8 mouse cellular contexts compared by ENCODE assay signal in the genomic region with DNA sequence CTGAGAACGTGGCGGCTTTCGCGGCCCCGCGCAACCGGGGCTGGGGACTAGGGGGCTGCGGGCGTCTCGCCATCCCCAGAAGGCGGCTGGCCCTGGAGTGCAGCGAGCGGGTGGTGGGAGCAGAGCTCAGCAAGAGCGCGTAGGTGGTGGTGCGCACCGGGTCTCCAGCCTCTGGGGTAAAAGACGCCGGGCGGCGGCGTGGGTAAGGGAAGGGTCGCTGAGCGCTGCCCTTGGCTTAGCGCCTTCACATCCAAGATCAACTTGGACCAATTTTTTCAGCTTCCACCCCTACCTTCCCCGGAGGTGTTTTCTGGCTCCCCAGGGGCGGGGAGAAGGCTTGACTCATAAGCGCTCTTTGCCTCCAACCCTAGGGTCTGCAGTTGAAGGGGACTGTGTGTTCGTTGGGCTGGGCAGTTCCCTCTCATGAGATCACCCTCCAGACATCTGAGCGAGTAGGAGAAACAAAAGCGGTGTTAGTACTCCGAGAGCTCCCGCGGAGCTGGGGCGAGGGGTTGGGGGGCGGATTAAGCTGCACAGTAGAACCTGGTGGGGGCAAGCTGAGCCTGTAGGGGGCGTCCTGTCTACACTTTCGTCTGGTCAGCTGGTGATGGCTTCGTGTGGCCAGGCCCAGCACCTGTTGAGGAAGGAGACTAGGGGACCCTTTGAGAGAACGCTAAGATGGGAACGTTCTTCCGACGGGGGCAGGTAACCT. TPM values are rescaled to one million over a fixed set of nuclear protein-coding genes. Genes with fewer than 3 reads are reported as not detected.
DNase-seq lines count a peak whose midpoint lies in the region; ATAC-seq lines count a peak whose summit lies in the region.

No protein-coding gene starts in this region.

- H3K9me3 ChIP-seq in kidney, embryonic 15.5 days (replicated peaks), result no peaks in the 10 kb centered on the region
- H3K9me3 ChIP-seq in lung, embryonic 16.5 days (ENCODE audit: control insufficient read depth, low read length), result no peaks in the 10 kb centered on the region

- H3K27me3 ChIP-seq in kidney, embryonic 15.5 days, result peaks cover 75% of the 10 kb centered on the region
- H3K27me3 ChIP-seq in lung, embryonic 16.5 days (ENCODE audit: control insufficient read depth, insufficient read depth, low read depth, low read length), result peaks cover 45% of the 10 kb centered on the region

- peaks cover 37% of the 10 kb centered on the region for H3K4me1 ChIP-seq in kidney, embryonic 15.5 days
- peaks cover 18% of the 10 kb centered on the region for H3K4me1 ChIP-seq in lung, embryonic 16.5 days (replicated peaks; ENCODE audit: control insufficient read depth, insufficient read depth, low read length)

- H3K4me3 ChIP-seq in kidney, embryonic 15.5 days (replicated peaks), result peak overlapping the region; percentile 68
- peak overlapping the region; percentile 64 for H3K4me3 ChIP-seq in lung, embryonic 16.5 days (ENCODE audit: low read length)

- no peaks in the 10 kb centered on the region for H3K36me3 ChIP-seq in kidney, embryonic 15.5 days
- H3K36me3 ChIP-seq in lung, embryonic 16.5 days (ENCODE audit: control insufficient read depth, insufficient read depth, low read length), result no peaks in the 10 kb centered on the region

- H3K4me2 ChIP-seq in kidney, embryonic 15.5 days, result peak overlapping the region; percentile 99
- peak overlapping the region; percentile 97 for H3K4me2 ChIP-seq in lung, embryonic 16.5 days (ENCODE audit: low read depth, low read length)

- no peak overlapping the region for H3K27ac ChIP-seq in kidney, embryonic 15.5 days
- H3K27ac ChIP-seq in lung, embryonic 16.5 days (ENCODE audit: low read length), result no peak overlapping the region

- no peak for DNase-seq in kidney, postnatal 36 days
- DNase-seq in cerebellum, postnatal 14 days, result peak; percentile 67 to 80
- DNase-seq in frontal cortex, postnatal 25 days (ENCODE audit: low spot score in 2 of 2), result peak; percentile 49 to 67
- peak; percentile 63 to 72 for DNase-seq in kidney, postnatal 4 days
- peak; percentile 46 to 64 for DNase-seq in right cerebral cortex, postnatal 36 days (ENCODE audit: low spot score in 2 of 2)
- DNase-seq in c-Kit-positive CD71-positive TER-119-positive erythroid progenitor cells, embryonic 14.5 days (ENCODE audit: low spot score), result no peak

- WGBS in kidney, embryonic 15.5 days, result 1% methylated on average over 43 of the region's 43 CpGs
- 1% methylated on average over 36 of the region's 43 CpGs for WGBS in lung, embryonic 16.5 days

- peak overlapping the region; percentile 55 for H3K9ac ChIP-seq in kidney, embryonic 15.5 days
- H3K9ac ChIP-seq in lung, embryonic 16.5 days (ENCODE audit: low read length), result peak overlapping the region; percentile 65

- peak; percentile 17; the same call in 1 of the 2 replicates for ATAC-seq in kidney, embryonic 15.5 days (replicated peaks; ENCODE audit: low FRiP score)
- peak; percentile 36; the same call in 1 of the 2 replicates for ATAC-seq in lung, embryonic 16.5 days (ENCODE audit: low read depth)

RNA-seq across cellular contexts. Expression of a gene that starts 1.7 kb away (rescaled TPM):
- 6.6 and 9.4 TPM in 2 replicates for polyA plus RNA-seq in kidney, embryonic 15.5 days (2015; fragmentation: Nextera tagmentation; extraction: Ambion mirVana)
- polyA plus RNA-seq in lung, embryonic 16.5 days (2015; fragmentation: Nextera tagmentation; extraction: Ambion mirVana), result 13.0 and 13.4 TPM in 2 replicates

RNA-seq across cellular contexts. Expression of a gene that starts 56.9 kb away (rescaled TPM):
- 30.0 and 30.3 TPM in 2 replicates for polyA plus RNA-seq in kidney, embryonic 15.5 days (2015; fragmentation: Nextera tagmentation; extraction: Ambion mirVana)
- polyA plus RNA-seq in lung, embryonic 16.5 days (2015; fragmentation: Nextera tagmentation; extraction: Ambion mirVana), result 29.6 and 30.7 TPM in 2 replicates

Comparison
In these comparisons a context has a peak if more than half of its experiments do, and no peak if none do; other contexts are left out.
1. DNase-seq: peak in cerebellum, postnatal 14 days (2 of 2), frontal cortex, postnatal 25 days (2 of 2), kidney, postnatal 4 days (2 of 2) and right cerebral cortex, postnatal 36 days (2 of 2); none in kidney, postnatal 36 days (0 of 2) and c-Kit-positive CD71-positive TER-119-positive erythroid progenitor cells, embryonic 14.5 days (single experiment).